Mouse (Mus musculus) c-Kit-positive CD71-positive TER-119-negative erythroid progenitor cells, embryonic 14.5 days (primary cell): ENCODE results near the gene Ugt1a5.

Source experiments
- DNase-seq: peaks from one replicate; pipeline ENCODE4 v3.0.0-alpha.2; 2013; ENCODE audit warnings: low read depth

The Ugt1a5 gene

GRCm38 (mm10) chr1:88240072-88240471 is 74.3 kb downstream of the Ugt1a5 start:
- no peak for DNase-seq

- no peak for DNase-seq
These were observed 74.8 kb downstream of the Ugt1a5 start for GRCm38 (mm10) chr1:88240579-88240978.

GRCm38 (mm10) chr1:88243861-88244260 is 78.0 kb downstream of the Ugt1a5 start:
- no peak for DNase-seq

GRCm38 (mm10) chr1:88245881-88246280 is 80.1 kb downstream of the Ugt1a5 start:
- DNase-seq = no peak

GRCm38 (mm10) chr1:88246386-88246785 is 80.6 kb downstream of the Ugt1a5 start:
- no peak for DNase-seq

GRCm38 (mm10) chr1:88247660-88248059 is 81.8 kb downstream of the Ugt1a5 start:
- DNase-seq = no peak

GRCm38 (mm10) chr1:88248658-88249057 is 82.8 kb downstream of the Ugt1a5 start:
- DNase-seq = no peak

- no peak for DNase-seq
These were observed 83.8 kb downstream of the Ugt1a5 start for GRCm38 (mm10) chr1:88249596-88249995.

GRCm38 (mm10) chr1:88250023-88250422 is 84.2 kb downstream of the Ugt1a5 start:
- DNase-seq = no peak

GRCm38 (mm10) chr1:88253106-88253505 is 87.3 kb downstream of the Ugt1a5 start:
- DNase-seq = no peak

- no peak for DNase-seq
These were observed 87.7 kb downstream of the Ugt1a5 start for GRCm38 (mm10) chr1:88253540-88253939.

GRCm38 (mm10) chr1:88254793-88255465 is 89.1 kb downstream of the Ugt1a5 start:
- DNase-seq = no peak

GRCm38 (mm10) chr1:88255466-88255857 is 89.7 kb downstream of the Ugt1a5 start:
- no peak for DNase-seq

GRCm38 (mm10) chr1:88255989-88256754 is 90.4 kb downstream of the Ugt1a5 start:
- no peak for DNase-seq

GRCm38 (mm10) chr1:88256886-88257663 is 91.3 kb downstream of the Ugt1a5 start:
- DNase-seq = no peak

GRCm38 (mm10) chr1:88257681-88258080 is 91.9 kb downstream of the Ugt1a5 start:
- no peak for DNase-seq

GRCm38 (mm10) chr1:88258361-88258760 is 92.5 kb downstream of the Ugt1a5 start:
- no peak for DNase-seq

GRCm38 (mm10) chr1:88258881-88259642 is 93.2 kb downstream of the Ugt1a5 start:
- DNase-seq = no peak

GRCm38 (mm10) chr1:88259643-88260024 is 93.8 kb downstream of the Ugt1a5 start:
- no peak for DNase-seq

GRCm38 (mm10) chr1:88260114-88260513 is 94.3 kb downstream of the Ugt1a5 start:
- no peak for DNase-seq

GRCm38 (mm10) chr1:88260604-88261377 is 95.0 kb downstream of the Ugt1a5 start:
- no peak for DNase-seq
